Mouse (Mus musculus) G1E (cell line): ENCODE measurements around the gene Atp8b4.

ENCODE experiments used
- CTCF ChIP-seq: IDR thresholded peaks from 2 replicates; pipeline ENCODE4 v1.5.1; 2012; ENCODE audit warnings: low read depth, low read length, inconsistent platforms, mixed read lengths
- GATA1 ChIP-seq: IDR thresholded peaks from 2 replicates; pipeline ENCODE4 v1.6.1; 2012; ENCODE audit warnings: borderline replicate concordance, low read length, inconsistent platforms, mixed read lengths
- GATA2 ChIP-seq: IDR thresholded peaks from 2 replicates; pipeline ENCODE4 v1.6.1; 2012; ENCODE audit warnings: low read depth, low read length, inconsistent platforms, borderline replicate concordance
- POLR2AphosphoS5 ChIP-seq: IDR thresholded peaks from 2 replicates; pipeline ENCODE4 v1.6.1; 2012; ENCODE audit warnings: low read depth, low read length, inconsistent platforms; ENCODE audit not compliant: insufficient replicate concordance

GRCm38 (mm10) chr2:126337143-126337542 is 163.3 kb downstream of the Atp8b4 start:
- TF ChIP-seq CTCF, result no peak
- TF ChIP-seq GATA2, result no peak
- TF ChIP-seq POLR2AphosphoS5, result no peak
- no peak for TF ChIP-seq GATA1
